Mouse (Mus musculus) spleen, postnatal 10 days (tissue): ENCODE data around the gene Spink2.
"Not testable (repeated sequence)": the region's sequence is repeated elsewhere in the genome, so short reads cannot be mapped to it uniquely, and the experiment has no call there.

ENCODE experiments used
- DNase-seq, 2 experiments: peaks; one replicate each; pipeline ENCODE4 v3.0.0; 2021 to 2022; ENCODE audit warnings: low spot score in 2 of 2

Gene Spink2

GRCm38 (mm10) chr5:77200695-77201094 is 10.6 kb downstream of the Spink2 start:
- DNase-seq: no peak

- DNase-seq: peak; percentile 54 to 79
These were observed 17.3 kb downstream of the Spink2 start for GRCm38 (mm10) chr5:77193951-77194350.

GRCm38 (mm10) chr5:77193266-77193665 is 18.0 kb downstream of the Spink2 start:
- DNase-seq: no peak

GRCm38 (mm10) chr5:77191631-77192030 is 19.6 kb downstream of the Spink2 start:
- no peak for DNase-seq

GRCm38 (mm10) chr5:77191106-77191505 is 20.2 kb downstream of the Spink2 start:
- DNase-seq: no peak

- DNase-seq: no peak
These were observed 22.5 kb downstream of the Spink2 start for GRCm38 (mm10) chr5:77188738-77189137.

- no peak for DNase-seq
These were observed 25.9 kb downstream of the Spink2 start for GRCm38 (mm10) chr5:77185351-77185750.

- DNase-seq: not testable (repeated sequence)
These were observed 27.4 kb downstream of the Spink2 start for GRCm38 (mm10) chr5:77183876-77184275.

GRCm38 (mm10) chr5:77183338-77183737 is 27.9 kb downstream of the Spink2 start:
- DNase-seq: no peak

- no peak for DNase-seq
These were observed 29.8 kb downstream of the Spink2 start for GRCm38 (mm10) chr5:77181508-77181907.

GRCm38 (mm10) chr5:77178976-77179375 is 32.3 kb downstream of the Spink2 start:
- DNase-seq: no peak

- DNase-seq: no peak
These were observed 33.3 kb downstream of the Spink2 start for GRCm38 (mm10) chr5:77178008-77178407.

- DNase-seq: no peak
These were observed 36.5 kb downstream of the Spink2 start for GRCm38 (mm10) chr5:77174779-77175178.

- DNase-seq: no peak
These were observed 40.7 kb downstream of the Spink2 start for GRCm38 (mm10) chr5:77170593-77170992.

GRCm38 (mm10) chr5:77167306-77167945 is 43.8 kb downstream of the Spink2 start:
- DNase-seq: no peak

GRCm38 (mm10) chr5:77165703-77166625 is 45.3 kb downstream of the Spink2 start:
- DNase-seq: no peak

- DNase-seq: no peak
These were observed 47.7 kb downstream of the Spink2 start for GRCm38 (mm10) chr5:77163597-77163996.

- no peak for DNase-seq
These were observed 48.7 kb downstream of the Spink2 start for GRCm38 (mm10) chr5:77162566-77162965.

GRCm38 (mm10) chr5:77157777-77158540 is 53.3 kb downstream of the Spink2 start:
- no peak for DNase-seq

GRCm38 (mm10) chr5:77156938-77157337 is 54.3 kb downstream of the Spink2 start:
- no peak for DNase-seq

GRCm38 (mm10) chr5:77155526-77155925 is 55.7 kb downstream of the Spink2 start:
- DNase-seq: no peak
